Mouse (Mus musculus) cortical plate, adult 2 months (tissue): ENCODE results near the gene Rab23. TPM values are rescaled to one million over a fixed set of nuclear protein-coding genes. Genes with fewer than 3 reads are reported as not detected.
A peak's percentile ranks its signal among the peaks of the same experiment; 100 is the strongest.
"Not testable (repeated sequence)": the region's sequence is repeated elsewhere in the genome, so short reads cannot be mapped to it uniquely, and the experiment has no call there.

Experiments
- H3K27ac ChIP-seq: fragments of 200-500 bp; 2 replicates; pipeline ENCODE4 v1.5.1; 2012; ENCODE audit warnings: low read length, control low read depth, inconsistent platforms; ENCODE audit not compliant: insufficient read depth
- H3K4me1 ChIP-seq: fragments of 200-500 bp; 2 replicates; pipeline ENCODE4 v1.6.1; 2011; ENCODE audit warnings: low read length; ENCODE audit not compliant: control insufficient read depth, insufficient read depth
- H3K4me3 ChIP-seq: fragments of 200-500 bp; 2 replicates; pipeline ENCODE4 v1.5.1; 2011; ENCODE audit warnings: mild to moderate bottlenecking, low read length, control low read depth; ENCODE audit not compliant: insufficient read depth
- CTCF ChIP-seq: fragments of 200-500 bp; IDR thresholded peaks from 2 replicates; pipeline ENCODE4 v1.5.1; 2011; ENCODE audit warnings: mild to moderate bottlenecking, control low read depth, low read length; ENCODE audit not compliant: insufficient read depth; ENCODE audit errors: extremely low read depth
- POLR2A ChIP-seq: fragments of 200-500 bp; IDR thresholded peaks from 2 replicates; pipeline ENCODE4 v1.6.1; 2011; ENCODE audit warnings: mild to moderate bottlenecking, low read length, control low read depth; ENCODE audit not compliant: insufficient read depth; ENCODE audit errors: extremely low read depth
- polyA plus RNA-seq: library from polyadenylated mRNA; depleted of rRNA; stranded (reverse); fragments of >200 nt; gene quantifications from 2 replicates; pipeline ENCODE4 v1.2.3, GENCODE M21; 2012

The Rab23 gene
- polyA plus RNA-seq, 1 experiment = 17.5 TPM

- Histone ChIP-seq H3K27ac (no peak overlapping the region), H3K4me1 (no peaks in the 10 kb centered on the region), H3K4me3 (no peak overlapping the region)
- TF ChIP-seq CTCF (no peak), POLR2A (no peak)
Measured at GRCm38 (mm10) chr1:33745901-33746300, 26.2 kb downstream of the Rab23 start.

- TF ChIP-seq CTCF (no peak), POLR2A (no peak)
- H3K4me1 ChIP-seq = peaks cover 4% of the 10 kb centered on the region
- H3K27ac ChIP-seq = no peak overlapping the region
- H3K4me3 ChIP-seq = no peak overlapping the region
Measured at GRCm38 (mm10) chr1:33749109-33749508, 29.4 kb downstream of the Rab23 start.

- not testable (repeated sequence) for H3K4me1 ChIP-seq, H3K4me3 ChIP-seq, H3K27ac ChIP-seq
Measured at GRCm38 (mm10) chr1:33749709-33750108, 30.0 kb downstream of the Rab23 start.

GRCm38 (mm10) chr1:33751283-33751682, 31.6 kb downstream of the Rab23 start:
- no peak overlapping the region for H3K4me3 ChIP-seq
- no peak for TF ChIP-seq POLR2A
- no peak for TF ChIP-seq CTCF
- H3K27ac ChIP-seq = no peak overlapping the region
- H3K4me1 ChIP-seq = peaks cover 4% of the 10 kb centered on the region

GRCm38 (mm10) chr1:33754089-33754488, 34.4 kb downstream of the Rab23 start:
- H3K4me1 ChIP-seq = peaks cover 5% of the 10 kb centered on the region
- no peak overlapping the region for H3K27ac ChIP-seq
- H3K4me3 ChIP-seq = no peak overlapping the region
- no peak for TF ChIP-seq POLR2A
- TF ChIP-seq CTCF = no peak

- Histone ChIP-seq H3K4me3 (no peak overlapping the region), H3K4me1 (peaks cover 5% of the 10 kb centered on the region), H3K27ac (no peak overlapping the region)
- TF ChIP-seq POLR2A (no peak), CTCF (no peak)
Measured at GRCm38 (mm10) chr1:33754965-33755735, 35.5 kb downstream of the Rab23 start.

- peaks cover 5% of the 10 kb centered on the region for H3K4me1 ChIP-seq
- TF ChIP-seq POLR2A = no peak
- TF ChIP-seq CTCF = no peak
- H3K27ac ChIP-seq = no peak overlapping the region
- no peak overlapping the region for H3K4me3 ChIP-seq
Measured at GRCm38 (mm10) chr1:33755799-33756198, 36.1 kb downstream of the Rab23 start.

- Histone ChIP-seq H3K4me1 (peaks cover 2% of the 10 kb centered on the region; the same call in 1 of the 2 replicates), H3K4me3 (peak overlapping the region; percentile 56), H3K27ac (no peak overlapping the region)
- TF ChIP-seq CTCF (no peak), POLR2A (no peak)
Measured at GRCm38 (mm10) chr1:33756258-33757032, 36.8 kb downstream of the Rab23 start.

GRCm38 (mm10) chr1:33757033-33757413, 37.3 kb downstream of the Rab23 start:
- TF ChIP-seq CTCF (no peak), POLR2A (no peak)
- Histone ChIP-seq H3K4me1 (peaks cover 2% of the 10 kb centered on the region; the same call in 1 of the 2 replicates), H3K27ac (no peak overlapping the region), H3K4me3 (peak overlapping the region; percentile 56)

GRCm38 (mm10) chr1:33757491-33758041, 37.9 kb downstream of the Rab23 start, which contains the start of gene Bag2:
Bag2 (minus strand) TSS chr1:33757795.
- H3K4me1 ChIP-seq = peaks cover 2% of the 10 kb centered on the region; the same call in 1 of the 2 replicates
- TF ChIP-seq CTCF (no peak), POLR2A (no peak)
- peak within 1 kb of the TSS; percentile 56 for H3K4me3 ChIP-seq
- peak within 1 kb of the TSS; percentile 33 for H3K27ac ChIP-seq
